Mouse (Mus musculus): ENCODE data around the gene Timm23. TPM values are rescaled to one million over a fixed set of nuclear protein-coding genes. Genes with fewer than 3 reads are reported as not detected.
A peak's percentile ranks its signal among the peaks of the same experiment; 100 is the strongest.
"Not testable (repeated sequence)": the region's sequence is repeated elsewhere in the genome, so short reads cannot be mapped to it uniquely, and the experiment has no call there.

Timm23 gene
- total RNA-seq (2021), result 10 to 100 TPM; 72.7 to 74.1 TPM
- long read RNA-seq, transcript Timm23-201 (7 exons, 1,173 nt), result major isoform, 97 of 103 reads
- long read RNA-seq, partial matches to known transcripts, result 0 of 103 reads
- long read RNA-seq, other reads (novel, unspliced or antisense), result 6 of 103 reads

GRCm38 (mm10) chr14:32201791-32202451, at the start of gene Timm23, which contains the start of gene Parg:
TSS of gene Timm23 (minus strand) at chr14:32201898.
TSS of gene Parg (plus strand) at chr14:32201949.
- peak; percentile 86 to 92 for DNase-seq (ENCODE audit: low spot score in 2 of 2)

- no peak for DNase-seq (ENCODE audit: low spot score in 2 of 2)
Observed at GRCm38 (mm10) chr14:32249616-32250015, 47.9 kb upstream of the Timm23 start.

- DNase-seq (ENCODE audit: low spot score in 2 of 2), result no peak
Observed at GRCm38 (mm10) chr14:32246019-32246418, 44.3 kb upstream of the Timm23 start.

- DNase-seq (ENCODE audit: low spot score in 2 of 2), result peak; percentile 25 to 72
Observed at GRCm38 (mm10) chr14:32242401-32242800, 40.7 kb upstream of the Timm23 start.

- peak; percentile 22 to 82 for DNase-seq (ENCODE audit: low spot score in 2 of 2)
Observed at GRCm38 (mm10) chr14:32228996-32229395, 27.3 kb upstream of the Timm23 start.

GRCm38 (mm10) chr14:32226601-32227000, 24.9 kb upstream of the Timm23 start:
- no peak for DNase-seq (ENCODE audit: low spot score in 2 of 2)

GRCm38 (mm10) chr14:32201354-32201753, 344 bp downstream of the Timm23 start:
- no peak for DNase-seq (ENCODE audit: low spot score in 2 of 2)

GRCm38 (mm10) chr14:32193557-32193956, 8.1 kb downstream of the Timm23 start:
- DNase-seq (ENCODE audit: low spot score in 2 of 2), result not testable (repeated sequence)

GRCm38 (mm10) chr14:32192437-32192836, 9.3 kb downstream of the Timm23 start:
- peak; percentile 24 to 56 for DNase-seq (ENCODE audit: low spot score in 2 of 2)

GRCm38 (mm10) chr14:32191926-32192325, 9.8 kb downstream of the Timm23 start:
- no peak for DNase-seq (ENCODE audit: low spot score in 2 of 2)

GRCm38 (mm10) chr14:32190627-32191391, 10.9 kb downstream of the Timm23 start:
- DNase-seq (ENCODE audit: low spot score in 2 of 2), result no peak

GRCm38 (mm10) chr14:32183846-32184245, 17.9 kb downstream of the Timm23 start:
- no peak for DNase-seq (ENCODE audit: low spot score in 2 of 2)

GRCm38 (mm10) chr14:32180861-32181260, 20.8 kb downstream of the Timm23 start:
- DNase-seq (ENCODE audit: low spot score in 2 of 2), result no peak

GRCm38 (mm10) chr14:32179393-32180195, 22.1 kb downstream of the Timm23 start:
- no peak for DNase-seq (ENCODE audit: low spot score in 2 of 2)

GRCm38 (mm10) chr14:32176590-32176989, 25.1 kb downstream of the Timm23 start:
- DNase-seq (ENCODE audit: low spot score in 2 of 2), result not testable (repeated sequence)

GRCm38 (mm10) chr14:32175310-32175709, 26.4 kb downstream of the Timm23 start:
- DNase-seq (ENCODE audit: low spot score in 2 of 2), result no peak

- DNase-seq (ENCODE audit: low spot score in 2 of 2), result no peak
Observed at GRCm38 (mm10) chr14:32170137-32170536, 31.6 kb downstream of the Timm23 start.

- DNase-seq (ENCODE audit: low spot score in 2 of 2), result no peak
Observed at GRCm38 (mm10) chr14:32168653-32169231, 33.0 kb downstream of the Timm23 start.

GRCm38 (mm10) chr14:32167326-32167725, 34.4 kb downstream of the Timm23 start:
- DNase-seq (ENCODE audit: low spot score in 2 of 2), result no peak

GRCm38 (mm10) chr14:32166840-32167239, 34.9 kb downstream of the Timm23 start:
- DNase-seq (ENCODE audit: low spot score in 2 of 2), result no peak

GRCm38 (mm10) chr14:32166062-32166441, 35.6 kb downstream of the Timm23 start:
- DNase-seq (ENCODE audit: low spot score in 2 of 2), result no peak
